Mouse (Mus musculus) lung, postnatal 0 days (tissue): ENCODE results near the gene Rbfox2.

Experiments
- CTCF ChIP-seq: IDR thresholded peaks from 2 replicates; pipeline ENCODE4 v1.5.1; 2016; ENCODE audit warnings: antibody characterized with exemption, mild to moderate bottlenecking
- EP300 ChIP-seq: IDR thresholded peaks from 2 replicates; pipeline ENCODE4 v1.6.1; 2016; ENCODE audit warnings: antibody characterized with exemption, mild to moderate bottlenecking, control low read depth

DNA sequence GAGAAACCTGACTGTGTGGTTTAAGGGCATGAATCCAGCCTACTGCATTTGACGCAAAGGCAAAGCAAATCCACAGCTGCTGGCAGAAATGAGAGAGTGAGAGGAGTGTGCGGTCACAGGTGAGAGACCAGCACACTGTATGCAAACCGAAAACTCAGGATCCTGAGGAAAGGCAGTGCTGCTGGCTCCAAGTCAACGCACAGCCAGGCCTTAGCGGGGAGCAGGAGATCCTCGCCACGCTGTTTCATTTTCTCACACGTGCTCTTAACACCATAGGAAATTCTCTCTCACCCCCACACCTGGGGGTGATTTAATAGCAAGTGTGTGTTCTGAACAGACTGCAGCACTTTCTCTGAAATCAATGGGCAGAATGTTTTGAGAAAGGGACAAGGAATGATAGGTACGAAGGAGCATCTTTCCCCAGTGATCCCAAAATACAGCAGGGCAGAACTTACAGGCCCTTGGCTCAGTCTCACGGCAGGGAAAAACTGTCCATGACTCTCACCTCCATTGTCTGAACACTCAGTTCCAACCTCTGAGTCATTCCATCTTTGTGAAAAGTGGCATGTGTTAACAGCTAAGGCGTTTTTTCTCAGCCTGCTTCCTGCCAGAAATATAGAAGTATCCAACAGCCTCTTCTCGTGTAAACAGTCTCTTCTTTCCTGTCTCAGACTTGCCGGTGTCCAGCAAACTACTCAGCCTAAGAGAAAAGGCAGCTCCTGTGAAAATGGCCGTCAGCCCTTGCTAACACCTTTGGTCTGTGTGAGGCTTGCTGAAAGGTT, 114.5 kb downstream of the Rbfox2 start:
- TF ChIP-seq EP300: no peak
- TF ChIP-seq CTCF: no peak
